Mouse (Mus musculus): ENCODE measurements at regions not wholly inside any gene's neighbourhood (a gene's known extent, or its start where the extent isn't known, plus 50 kb on each side); places are given as distances from the start of the nearest gene placed in this dataset.

GRCm38 (mm10) chr3:70215195-70215594 lies 207.8 kb downstream of the Otol1 start:
- DNase-seq (ENCODE audit: low spot score): no peak

GRCm38 (mm10) chr3:70216096-70216495 lies 208.7 kb downstream of the Otol1 start:
- DNase-seq (ENCODE audit: low spot score): no peak

GRCm38 (mm10) chr3:70218757-70219360 lies 211.4 kb downstream of the Otol1 start:
- DNase-seq (ENCODE audit: low spot score): no peak

- DNase-seq (ENCODE audit: low spot score): no peak
Observed at GRCm38 (mm10) chr3:70223443-70224065, 216.1 kb downstream of the Otol1 start.

GRCm38 (mm10) chr3:70224846-70225245 lies 217.4 kb downstream of the Otol1 start:
- DNase-seq (ENCODE audit: low spot score): no peak

- no peak for DNase-seq (ENCODE audit: low spot score)
Observed at GRCm38 (mm10) chr3:70227165-70227564, 219.8 kb downstream of the Otol1 start.

- no peak for DNase-seq (ENCODE audit: low spot score)
Observed at GRCm38 (mm10) chr3:70248655-70249054, 241.2 kb downstream of the Otol1 start.

GRCm38 (mm10) chr3:70249922-70250321 lies 242.5 kb downstream of the Otol1 start:
- DNase-seq (ENCODE audit: low spot score): no peak

GRCm38 (mm10) chr3:70250733-70251132 lies 243.3 kb downstream of the Otol1 start:
- DNase-seq (ENCODE audit: low spot score): no peak

GRCm38 (mm10) chr3:70263318-70263717 lies 255.9 kb downstream of the Otol1 start:
- DNase-seq (ENCODE audit: low spot score): no peak

- DNase-seq (ENCODE audit: low spot score): no peak
Observed at GRCm38 (mm10) chr3:70288590-70289388, 281.4 kb downstream of the Otol1 start.

- DNase-seq (ENCODE audit: low spot score): no peak
Observed at GRCm38 (mm10) chr3:70307556-70307955, 300.1 kb downstream of the Otol1 start.

GRCm38 (mm10) chr3:70308061-70308461 lies 300.6 kb downstream of the Otol1 start:
- DNase-seq (ENCODE audit: low spot score): no peak

GRCm38 (mm10) chr3:70309304-70309703 lies 301.9 kb downstream of the Otol1 start:
- DNase-seq (ENCODE audit: low spot score): no peak

- DNase-seq (ENCODE audit: low spot score): no peak
Observed at GRCm38 (mm10) chr3:70311055-70311454, 303.6 kb downstream of the Otol1 start.

- DNase-seq (ENCODE audit: low spot score): no peak
Observed at GRCm38 (mm10) chr3:70312034-70312433, 304.6 kb downstream of the Otol1 start.

GRCm38 (mm10) chr3:70313119-70313868 lies 305.9 kb downstream of the Otol1 start:
- no peak for DNase-seq (ENCODE audit: low spot score)

GRCm38 (mm10) chr3:70314239-70314638 lies 306.8 kb downstream of the Otol1 start:
- DNase-seq (ENCODE audit: low spot score): no peak

- no peak for DNase-seq (ENCODE audit: low spot score)
Observed at GRCm38 (mm10) chr3:70318377-70318776, 311.0 kb downstream of the Otol1 start.

GRCm38 (mm10) chr3:70319139-70319538 lies 311.7 kb downstream of the Otol1 start:
- no peak for DNase-seq (ENCODE audit: low spot score)

- DNase-seq (ENCODE audit: low spot score): no peak
Observed at GRCm38 (mm10) chr3:70321161-70321657, 313.8 kb downstream of the Otol1 start.

- DNase-seq (ENCODE audit: low spot score): no peak
Observed at GRCm38 (mm10) chr3:70324692-70325091, 317.3 kb downstream of the Otol1 start.

All from testis, postnatal 10 days (tissue).